Comparison of ENCODE assay signal across 10 mouse cellular contexts in genomic region chr7:51979271-51979670, GRCm38 (mm10). TPM values are rescaled to one million over a fixed set of nuclear protein-coding genes. Genes with fewer than 3 reads are reported as not detected.
DNase-seq lines count a peak whose midpoint lies in the region; ATAC-seq and TF ChIP-seq lines count a peak whose summit lies in the region.
"Had no signal": no experiment of that assay in that cellular context is flagged by ENCODE, and none has a peak within 500 bp of the region (broad histone marks: within the 10 kb centered on the region; RNA-seq: fewer than 3 reads in every experiment).

No protein-coding gene starts in this region.

- no peak for DNase-seq in forebrain, postnatal 0 days
- DNase-seq in lung, embryonic 14.5 days: peak; percentile 52
- no peak for DNase-seq in lung, postnatal 10 days
- peak; percentile 40 for DNase-seq in adrenal gland, postnatal 14 days
- peak; percentile 34 for DNase-seq in retina, embryonic 14.5 days (ENCODE audit: low spot score)
- DNase-seq in urinary bladder, postnatal 36 days (ENCODE audit: low spot score in 2 of 2): no peak
- no peak for DNase-seq in layer of hippocampus, postnatal 25 days (ENCODE audit: extremely low spot score in 1 of 2, low spot score in 1 of 2)
- DNase-seq: kidney, adult 18-20 months had no signal

- no peak overlapping the region for H3K4me2 ChIP-seq in forebrain, postnatal 0 days (ENCODE audit: low read depth)
- H3K4me2 ChIP-seq in forebrain, embryonic 13.5 days: no peak overlapping the region
- no peak overlapping the region for H3K4me2 ChIP-seq in lung, embryonic 14.5 days

- ATAC-seq in forebrain, postnatal 0 days: no peak
- ATAC-seq in forebrain, embryonic 13.5 days: no peak
- ATAC-seq in lung, embryonic 14.5 days (ENCODE audit: insufficient read depth): no peak

- no peak overlapping the region for H3K4me3 ChIP-seq in forebrain, postnatal 0 days (ENCODE audit: low read depth, low read length)
- no peak overlapping the region for H3K4me3 ChIP-seq in forebrain, embryonic 13.5 days
- H3K4me3 ChIP-seq in lung, embryonic 14.5 days (ENCODE audit: low read depth, low read length): no peak overlapping the region

- H3K4me1 ChIP-seq in forebrain, postnatal 0 days (ENCODE audit: insufficient read depth): no peaks in the 10 kb centered on the region
- H3K4me1 ChIP-seq in forebrain, embryonic 13.5 days: peaks cover 11% of the 10 kb centered on the region
- H3K4me1 ChIP-seq in lung, embryonic 14.5 days (ENCODE audit: insufficient read depth): no peaks in the 10 kb centered on the region

- H3K27ac ChIP-seq in forebrain, postnatal 0 days (ENCODE audit: low read depth, low read length): no peak overlapping the region
- no peak overlapping the region for H3K27ac ChIP-seq in forebrain, embryonic 13.5 days
- no peak overlapping the region for H3K27ac ChIP-seq in lung, embryonic 14.5 days (ENCODE audit: low read depth)
- H3K27ac ChIP-seq: macrophage had no signal

- no peaks in the 10 kb centered on the region for H3K36me3 ChIP-seq in forebrain, postnatal 0 days (ENCODE audit: insufficient read depth)
- H3K36me3 ChIP-seq in forebrain, embryonic 13.5 days (ENCODE audit: poor library complexity, severe bottlenecking): no peaks in the 10 kb centered on the region
- H3K36me3 ChIP-seq in lung, embryonic 14.5 days (ENCODE audit: insufficient read depth): no peaks in the 10 kb centered on the region

- no peaks in the 10 kb centered on the region for H3K27me3 ChIP-seq in forebrain, postnatal 0 days (ENCODE audit: insufficient read depth, low read length)
- no peaks in the 10 kb centered on the region for H3K27me3 ChIP-seq in forebrain, embryonic 13.5 days
- H3K27me3 ChIP-seq in lung, embryonic 14.5 days (ENCODE audit: insufficient read depth, low read length): no peaks in the 10 kb centered on the region

- H3K9ac ChIP-seq in forebrain, postnatal 0 days: no peak overlapping the region
- no peak overlapping the region for H3K9ac ChIP-seq in forebrain, embryonic 13.5 days
- no peak overlapping the region for H3K9ac ChIP-seq in lung, embryonic 14.5 days

- no peaks in the 10 kb centered on the region for H3K9me3 ChIP-seq in forebrain, postnatal 0 days (ENCODE audit: low read length)
- H3K9me3 ChIP-seq in forebrain, embryonic 13.5 days (replicated peaks): no peaks in the 10 kb centered on the region
- no peaks in the 10 kb centered on the region for H3K9me3 ChIP-seq in lung, embryonic 14.5 days (ENCODE audit: low read depth, low read length)

- WGBS in forebrain, postnatal 0 days: 43% methylated on average over 5 of the region's 5 CpGs
- WGBS in forebrain, embryonic 13.5 days: 46% methylated on average over 5 of the region's 5 CpGs
- 45% methylated on average over 5 of the region's 5 CpGs for WGBS in lung, embryonic 14.5 days

- TF ChIP-seq CTCF in forebrain, postnatal 0 days (IDR thresholded peaks at IDR 0.05; ENCODE audit: low read depth): peak; percentile 60
- TF ChIP-seq CTCF in lung, embryonic 14.5 days (IDR thresholded peaks at IDR 0.05; ENCODE audit: low read depth): peak; percentile 53

RNA-seq across cellular contexts. Expression of gene Svip, which starts 26.5 kb away (rescaled TPM):
- total RNA-seq in forebrain, postnatal 0 days (2014; rRNA removed): 20.2 and 22.9 TPM in 2 replicates
- polyA plus RNA-seq in forebrain, postnatal 0 days (2015; fragmentation: Nextera tagmentation; extraction: Ambion mirVana): 12.5 and 16.0 TPM in 2 replicates
- 22.0 and 22.3 TPM in 2 replicates for polyA plus RNA-seq in forebrain, embryonic 13.5 days (2015; fragmentation: Nextera tagmentation; extraction: Ambion mirVana)
- 7.2 and 7.3 TPM in 2 replicates for polyA plus RNA-seq in lung, embryonic 14.5 days (2014; fragmentation: Nextera tagmentation; extraction: Ambion mirVana)
- total RNA-seq in adrenal gland, postnatal 14 days (2021): 18.0 TPM in 2 replicates
- total RNA-seq in layer of hippocampus, postnatal 25 days (2021): 10 to 100 TPM; 31.2 to 34.4 TPM

RNA-seq across cellular contexts. Expression of gene 1700015G11Rik, which starts 36.3 kb away (rescaled TPM):
- not detected in 2 replicates for total RNA-seq in forebrain, postnatal 0 days (2014; rRNA removed)
- polyA plus RNA-seq in forebrain, postnatal 0 days (2015; fragmentation: Nextera tagmentation; extraction: Ambion mirVana): not detected in 2 replicates
- not detected in 2 replicates for polyA plus RNA-seq in forebrain, embryonic 13.5 days (2015; fragmentation: Nextera tagmentation; extraction: Ambion mirVana)
- polyA plus RNA-seq in lung, embryonic 14.5 days (2014; fragmentation: Nextera tagmentation; extraction: Ambion mirVana): not detected in 2 replicates
- total RNA-seq in adrenal gland, postnatal 14 days (2021): not detected in 2 replicates
- total RNA-seq in layer of hippocampus, postnatal 25 days (2021): not detected
- polyA plus RNA-seq: macrophage had no signal

Comparison
In these comparisons a context has a peak if more than half of its experiments do, and no peak if none do; other contexts are left out.
1. DNase-seq: peak in lung, embryonic 14.5 days (single experiment), adrenal gland, postnatal 14 days (single experiment) and retina, embryonic 14.5 days (single experiment); none in forebrain, postnatal 0 days (single experiment), lung, postnatal 10 days (single experiment), urinary bladder, postnatal 36 days (0 of 2) and layer of hippocampus, postnatal 25 days (0 of 2).